Mouse (Mus musculus) bone marrow macrophage, adult 2 months (primary cell): ENCODE results near the gene Trmt1.

Experiments used
- CTCF ChIP-seq: IDR thresholded peaks from 2 replicates; pipeline ENCODE4 v1.5.1; 2012; ENCODE audit warnings: low read depth, mild to moderate bottlenecking, low read length, moderate library complexity
- POLR2A ChIP-seq: IDR thresholded peaks from 2 replicates; pipeline ENCODE4 v1.6.1; 2012; ENCODE audit warnings: mild to moderate bottlenecking, low read depth, low read length, borderline replicate concordance

- TF ChIP-seq POLR2A = no peak; the same call in 1 of the 2 replicates
- TF ChIP-seq CTCF = no peak
Observed at GRCm38 (mm10) chr8:84703466-84704249, 17.6 kb downstream of the Trmt1 start.
